Mouse (Mus musculus) mesoderm, embryonic 11.5 days (tissue): ENCODE measurements at regions not wholly inside any gene's neighbourhood (a gene's known extent, or its start where the extent isn't known, plus 50 kb on each side); places are given as distances from the start of the nearest gene placed in this dataset.
A peak's percentile ranks its signal among the peaks of the same experiment; 100 is the strongest.

Experiments
- DNase-seq: peaks from one replicate; pipeline ENCODE4 v3.0.0-alpha.2; 2012; ENCODE audit warnings: low read depth, low spot score

- no peak for DNase-seq
These were observed 83.1 kb downstream of the Thbs2 start for GRCm38 (mm10) chr17:14610791-14611522.

GRCm38 (mm10) chr17:14608845-14609244 is 85.2 kb downstream of the Thbs2 start:
- DNase-seq = no peak

GRCm38 (mm10) chr17:14606356-14606989 is 87.6 kb downstream of the Thbs2 start:
- DNase-seq = no peak

- DNase-seq = peak; percentile 23
These were observed 94.4 kb downstream of the Thbs2 start for GRCm38 (mm10) chr17:14599681-14600080.

- no peak for DNase-seq
These were observed 97.6 kb downstream of the Thbs2 start for GRCm38 (mm10) chr17:14596470-14596869.

GRCm38 (mm10) chr17:14595525-14595924 is 98.5 kb downstream of the Thbs2 start:
- DNase-seq = no peak

- no peak for DNase-seq
These were observed 105.8 kb downstream of the Thbs2 start for GRCm38 (mm10) chr17:14588086-14588817.

GRCm38 (mm10) chr17:14579671-14580070 is 114.4 kb downstream of the Thbs2 start:
- no peak for DNase-seq

- no peak for DNase-seq
These were observed 115.3 kb downstream of the Thbs2 start for GRCm38 (mm10) chr17:14578721-14579120.

GRCm38 (mm10) chr17:14578194-14578593 is 115.8 kb downstream of the Thbs2 start:
- DNase-seq = no peak

- DNase-seq = no peak
These were observed 117.9 kb downstream of the Thbs2 start for GRCm38 (mm10) chr17:14576159-14576558.

GRCm38 (mm10) chr17:14571143-14571542 is 122.9 kb downstream of the Thbs2 start:
- no peak for DNase-seq

- DNase-seq = no peak
These were observed 123.7 kb downstream of the Thbs2 start for GRCm38 (mm10) chr17:14570266-14570775.

- no peak for DNase-seq
These were observed 131.8 kb downstream of the Thbs2 start for GRCm38 (mm10) chr17:14562191-14562590.

- DNase-seq = no peak
These were observed 136.8 kb downstream of the Thbs2 start for GRCm38 (mm10) chr17:14557214-14557613.

- DNase-seq = no peak
These were observed 140.8 kb downstream of the Thbs2 start for GRCm38 (mm10) chr17:14553195-14553594.

- DNase-seq = no peak
These were observed 142.0 kb downstream of the Thbs2 start for GRCm38 (mm10) chr17:14552081-14552480.

GRCm38 (mm10) chr17:14551610-14552009 is 142.4 kb downstream of the Thbs2 start:
- no peak for DNase-seq

- peak; percentile 80 for DNase-seq
These were observed 148.1 kb downstream of the Thbs2 start for GRCm38 (mm10) chr17:14545822-14546473.

- DNase-seq = peak; percentile 49
These were observed 149.6 kb downstream of the Thbs2 start for GRCm38 (mm10) chr17:14544343-14545002.

GRCm38 (mm10) chr17:14541035-14541434 is 153.0 kb downstream of the Thbs2 start:
- DNase-seq = no peak
